In genomic region chr12:73043396-73044167, GRCm38 (mm10) we compare ENCODE assay signal across 8 mouse cellular contexts. TPM values are rescaled to one million over a fixed set of nuclear protein-coding genes. Genes with fewer than 3 reads are reported as not detected.
A peak's percentile ranks its signal among the peaks of the same experiment; 100 is the strongest.
DNase-seq lines count a peak whose midpoint lies in the region; ATAC-seq and TF ChIP-seq lines count a peak whose summit lies in the region.

No protein-coding gene starts in this region.

- ATAC-seq in forebrain, embryonic 11.5 days (replicated peaks; ENCODE audit: low FRiP score): no peak
- ATAC-seq in forebrain, embryonic 14.5 days: no peak
- ATAC-seq in lung, embryonic 14.5 days (ENCODE audit: insufficient read depth): no peak
- no peak for ATAC-seq in embryonic facial prominence, embryonic 14.5 days (ENCODE audit: low read depth)
- no peak for ATAC-seq in limb, embryonic 14.5 days (ENCODE audit: low FRiP score, low read depth)

- peaks cover 85% of the 10 kb centered on the region for H3K27me3 ChIP-seq in forebrain, embryonic 11.5 days (ENCODE audit: control insufficient read depth, insufficient read depth, low read length)
- peaks cover 92% of the 10 kb centered on the region for H3K27me3 ChIP-seq in forebrain, embryonic 14.5 days (replicated peaks; ENCODE audit: control insufficient read depth, insufficient read depth, low read length)
- peaks cover 97% of the 10 kb centered on the region for H3K27me3 ChIP-seq in lung, embryonic 14.5 days (ENCODE audit: insufficient read depth, low read length)
- H3K27me3 ChIP-seq in embryonic facial prominence, embryonic 14.5 days (replicated peaks; ENCODE audit: control insufficient read depth, insufficient read depth, low read length): peaks cover 59% of the 10 kb centered on the region
- peaks cover 78% of the 10 kb centered on the region for H3K27me3 ChIP-seq in limb, embryonic 14.5 days (ENCODE audit: control insufficient read depth, insufficient read depth, low read length)

- no peak overlapping the region for H3K27ac ChIP-seq in forebrain, embryonic 11.5 days (ENCODE audit: low read depth, low read length)
- no peak overlapping the region for H3K27ac ChIP-seq in forebrain, embryonic 14.5 days (ENCODE audit: low read depth, low read length)
- H3K27ac ChIP-seq in lung, embryonic 14.5 days (ENCODE audit: low read depth): no peak overlapping the region
- H3K27ac ChIP-seq in embryonic facial prominence, embryonic 14.5 days (replicated peaks; ENCODE audit: low read depth, low read length): peak overlapping the region; percentile 89
- peak overlapping the region; percentile 81; the same call in 1 of the 2 replicates for H3K27ac ChIP-seq in limb, embryonic 14.5 days (replicated peaks; ENCODE audit: low read depth, low read length)

- peak overlapping the region; percentile 8; the same call in 1 of the 2 replicates for H3K4me3 ChIP-seq in forebrain, embryonic 11.5 days (ENCODE audit: low read depth, low read length)
- H3K4me3 ChIP-seq in forebrain, embryonic 14.5 days (ENCODE audit: low read depth, low read length): no peak overlapping the region
- H3K4me3 ChIP-seq in lung, embryonic 14.5 days (ENCODE audit: low read depth, low read length): peak overlapping the region; percentile 50; the same call in 1 of the 2 replicates
- H3K4me3 ChIP-seq in embryonic facial prominence, embryonic 14.5 days (ENCODE audit: low read depth, low read length): peak overlapping the region; percentile 86
- H3K4me3 ChIP-seq in limb, embryonic 14.5 days (replicated peaks; ENCODE audit: low read length): peak overlapping the region; percentile 66

- no peaks in the 10 kb centered on the region for H3K36me3 ChIP-seq in forebrain, embryonic 11.5 days (ENCODE audit: control insufficient read depth, insufficient read depth, low read length)
- H3K36me3 ChIP-seq in forebrain, embryonic 14.5 days (ENCODE audit: control insufficient read depth, insufficient read depth, low read length): no peaks in the 10 kb centered on the region
- H3K36me3 ChIP-seq in lung, embryonic 14.5 days (ENCODE audit: insufficient read depth): no peaks in the 10 kb centered on the region
- peaks cover 28% of the 10 kb centered on the region; the same call in 1 of the 2 replicates for H3K36me3 ChIP-seq in embryonic facial prominence, embryonic 14.5 days (ENCODE audit: control insufficient read depth, insufficient read depth, low read length)
- H3K36me3 ChIP-seq in limb, embryonic 14.5 days (ENCODE audit: control insufficient read depth, insufficient read depth, low read length): no peaks in the 10 kb centered on the region; the same call in 1 of the 2 replicates

- no peak for TF ChIP-seq POLR2A in limb, embryonic 14.5 days (IDR thresholded peaks at IDR 0.05; ENCODE audit: borderline replicate concordance, extremely low read depth, insufficient read depth, insufficient read length)

- H3K9ac ChIP-seq in forebrain, embryonic 11.5 days (ENCODE audit: low read length): no peak overlapping the region
- no peak overlapping the region for H3K9ac ChIP-seq in forebrain, embryonic 14.5 days (ENCODE audit: low read length)
- H3K9ac ChIP-seq in lung, embryonic 14.5 days: no peak overlapping the region
- peak overlapping the region; percentile 97 for H3K9ac ChIP-seq in embryonic facial prominence, embryonic 14.5 days (ENCODE audit: low read depth, low read length)
- H3K9ac ChIP-seq in limb, embryonic 14.5 days (ENCODE audit: low read depth, low read length, severe bottlenecking): peak overlapping the region; percentile 90

- H3K9me3 ChIP-seq in forebrain, embryonic 11.5 days (ENCODE audit: control insufficient read depth, low read length): no peaks in the 10 kb centered on the region
- H3K9me3 ChIP-seq in forebrain, embryonic 14.5 days (replicated peaks; ENCODE audit: control insufficient read depth, low read length): no peaks in the 10 kb centered on the region
- no peaks in the 10 kb centered on the region for H3K9me3 ChIP-seq in lung, embryonic 14.5 days (ENCODE audit: low read depth, low read length)
- no peaks in the 10 kb centered on the region for H3K9me3 ChIP-seq in embryonic facial prominence, embryonic 14.5 days (ENCODE audit: control insufficient read depth, low read length)
- H3K9me3 ChIP-seq in limb, embryonic 14.5 days (ENCODE audit: control insufficient read depth, low read length): no peaks in the 10 kb centered on the region

- under 1% methylated on average over 14 of the region's 14 CpGs for WGBS in forebrain, embryonic 11.5 days
- 3% methylated on average over 14 of the region's 14 CpGs for WGBS in forebrain, embryonic 14.5 days
- WGBS in lung, embryonic 14.5 days: 19% methylated on average over 14 of the region's 14 CpGs
- WGBS in embryonic facial prominence, embryonic 14.5 days: 17% methylated on average over 14 of the region's 14 CpGs
- 16% methylated on average over 14 of the region's 14 CpGs for WGBS in limb, embryonic 14.5 days

- peaks cover 7% of the 10 kb centered on the region; the same call in 1 of the 2 replicates for H3K4me1 ChIP-seq in forebrain, embryonic 11.5 days (replicated peaks; ENCODE audit: control insufficient read depth, insufficient read depth, low read length)
- H3K4me1 ChIP-seq in forebrain, embryonic 14.5 days (ENCODE audit: control insufficient read depth, insufficient read depth, low read length): no peaks in the 10 kb centered on the region
- no peaks in the 10 kb centered on the region for H3K4me1 ChIP-seq in lung, embryonic 14.5 days (ENCODE audit: insufficient read depth)
- H3K4me1 ChIP-seq in embryonic facial prominence, embryonic 14.5 days (ENCODE audit: control insufficient read depth, insufficient read depth, low read length): peaks cover 21% of the 10 kb centered on the region
- no peaks in the 10 kb centered on the region; the same call in 1 of the 2 replicates for H3K4me1 ChIP-seq in limb, embryonic 14.5 days (ENCODE audit: control insufficient read depth, insufficient read depth, low read length)

- no peak for TF ChIP-seq CTCF in lung, embryonic 14.5 days (IDR thresholded peaks at IDR 0.05; ENCODE audit: low read depth)

- peak; percentile 57 for DNase-seq in forebrain, embryonic 11.5 days (ENCODE audit: low spot score)
- no peak for DNase-seq in forebrain, embryonic 14.5 days (ENCODE audit: low spot score)
- peak; percentile 15 for DNase-seq in lung, embryonic 14.5 days
- DNase-seq in lung, adult 18-20 months: no peak
- DNase-seq in embryonic facial prominence, embryonic 14.5 days (ENCODE audit: low spot score): no peak
- DNase-seq in limb, embryonic 14.5 days (ENCODE audit: low spot score): no peak
- no peak for DNase-seq in ovary, postnatal 14 days (ENCODE audit: low spot score)
- no peak for DNase-seq in urinary bladder, adult 2 months (ENCODE audit: low spot score)

- H3K4me2 ChIP-seq in forebrain, embryonic 11.5 days (ENCODE audit: low read depth, low read length, severe bottlenecking): no peak overlapping the region; the same call in 1 of the 2 replicates
- no peak overlapping the region for H3K4me2 ChIP-seq in forebrain, embryonic 14.5 days (ENCODE audit: low read length)
- H3K4me2 ChIP-seq in lung, embryonic 14.5 days: no peak overlapping the region; the same call in 1 of the 2 replicates
- peak overlapping the region; percentile 70 for H3K4me2 ChIP-seq in embryonic facial prominence, embryonic 14.5 days (ENCODE audit: low read depth, low read length)
- H3K4me2 ChIP-seq in limb, embryonic 14.5 days (replicated peaks; ENCODE audit: low read depth, low read length, severe bottlenecking): peak overlapping the region; percentile 76

RNA-seq across cellular contexts. Expression of gene Six1, which starts 10.1 kb away (rescaled TPM):
- 11.0 and 12.6 TPM in 2 replicates for polyA plus RNA-seq in forebrain, embryonic 11.5 days (2014; fragmentation: Nextera tagmentation; extraction: Ambion mirVana)
- 0.36 and 0.52 TPM in 2 replicates for polyA plus RNA-seq in forebrain, embryonic 14.5 days (2014; fragmentation: Nextera tagmentation; extraction: Ambion mirVana)
- 0.45 and 0.53 TPM in 2 replicates for polyA plus RNA-seq in lung, embryonic 14.5 days (2014; fragmentation: Nextera tagmentation; extraction: Ambion mirVana)
- 46.5 and 53.9 TPM in 2 replicates for polyA plus RNA-seq in embryonic facial prominence, embryonic 14.5 days (2014; fragmentation: Nextera tagmentation; extraction: Ambion mirVana)
- 37.6 and 43.1 TPM in 2 replicates for polyA plus RNA-seq in limb, embryonic 14.5 days (2012; rRNA removed)
- polyA plus RNA-seq in limb, embryonic 14.5 days (2014; fragmentation: Nextera tagmentation; extraction: Ambion mirVana): 44.5 and 44.6 TPM in 2 replicates
- polyA plus RNA-seq in urinary bladder, adult 2 months (2012; rRNA removed): 1.1 and 1.8 TPM in 2 replicates

Comparison
In these comparisons a context has a peak if more than half of its experiments do, and no peak if none do; other contexts are left out.
1. DNase-seq: peak in forebrain, embryonic 11.5 days (single experiment) and lung, embryonic 14.5 days (single experiment); none in forebrain, embryonic 14.5 days (single experiment), lung, adult 18-20 months (0 of 2), embryonic facial prominence, embryonic 14.5 days (single experiment), limb, embryonic 14.5 days (single experiment), ovary, postnatal 14 days (single experiment) and urinary bladder, adult 2 months (single experiment).
2. H3K27ac ChIP-seq: peak in embryonic facial prominence, embryonic 14.5 days (single experiment) and limb, embryonic 14.5 days (single experiment); none in forebrain, embryonic 11.5 days (single experiment), forebrain, embryonic 14.5 days (single experiment) and lung, embryonic 14.5 days (single experiment).
3. H3K4me2 ChIP-seq: peak in embryonic facial prominence, embryonic 14.5 days (single experiment) and limb, embryonic 14.5 days (single experiment); none in forebrain, embryonic 11.5 days (single experiment), forebrain, embryonic 14.5 days (single experiment) and lung, embryonic 14.5 days (single experiment).
4. H3K9ac ChIP-seq: peak in embryonic facial prominence, embryonic 14.5 days (single experiment) and limb, embryonic 14.5 days (single experiment); none in forebrain, embryonic 11.5 days (single experiment), forebrain, embryonic 14.5 days (single experiment) and lung, embryonic 14.5 days (single experiment).